In genomic region chr15:8582676-8583075, GRCm38 (mm10) we compare ENCODE assay signal across 24 mouse cellular contexts.
DNase-seq lines count a peak whose midpoint lies in the region; ATAC-seq lines count a peak whose summit lies in the region.
"Had no signal": no experiment of that assay in that cellular context is flagged by ENCODE, and none has a peak within 500 bp of the region (broad histone marks: within the 10 kb centered on the region; RNA-seq: fewer than 3 reads in every experiment).

No protein-coding gene starts in this region.

- no peak overlapping the region for H3K27ac ChIP-seq in hindbrain, embryonic 16.5 days (ENCODE audit: low read depth, low read length)
- H3K27ac ChIP-seq: embryonic facial prominence, embryonic 15.5 days; forebrain, embryonic 10.5 days; heart, embryonic 10.5 days; hindbrain, embryonic 13.5 days; intestine, embryonic 15.5 days had no signal

- DNase-seq in heart, adult 11 months, result peak; percentile 64
- no peak for DNase-seq in heart, adult 18-20 months
- peak; percentile 55 for DNase-seq in cerebellum, adult 11-12 months
- peak; percentile 48 for DNase-seq in cerebellum, adult 9-10 months
- peak; percentile 33 to 50 for DNase-seq in cerebellum, postnatal 25 days
- no peak for DNase-seq in kidney, postnatal 14 days
- no peak for DNase-seq in left cerebral cortex, adult 9 months (ENCODE audit: low spot score in 2 of 2)
- DNase-seq: adrenal gland, postnatal 14 days; embryo, embryonic 11 days; gastrocnemius, postnatal 25 days; heart, postnatal 10 days; heart, postnatal 4 days; kidney, adult 18-20 months had no signal

- 74% methylated on average over 6 of the region's 6 CpGs for WGBS in hindbrain, embryonic 16.5 days

- H3K9ac ChIP-seq in hindbrain, embryonic 16.5 days (ENCODE audit: low read depth, low read length), result no peak overlapping the region
- H3K9ac ChIP-seq: embryonic facial prominence, embryonic 15.5 days; forebrain, embryonic 15.5 days; hindbrain, embryonic 13.5 days; intestine, embryonic 15.5 days had no signal

- H3K4me3 ChIP-seq in hindbrain, embryonic 16.5 days (ENCODE audit: low read length), result no peak overlapping the region
- H3K4me3 ChIP-seq: embryonic facial prominence, embryonic 15.5 days; erythroblast, embryonic 14.5 days; forebrain, embryonic 10.5 days; forebrain, embryonic 15.5 days; heart, embryonic 10.5 days; hindbrain, embryonic 13.5 days; intestine, embryonic 15.5 days had no signal

- H3K27me3 ChIP-seq in hindbrain, embryonic 16.5 days (replicated peaks; ENCODE audit: control insufficient read depth, insufficient read depth, low read length), result no peaks in the 10 kb centered on the region
- H3K27me3 ChIP-seq: CH12.LX; forebrain, embryonic 15.5 days; intestine, embryonic 15.5 days had no signal

- H3K36me3 ChIP-seq in hindbrain, embryonic 16.5 days (ENCODE audit: control insufficient read depth, insufficient read depth, low read length), result no peaks in the 10 kb centered on the region
- H3K36me3 ChIP-seq: embryonic facial prominence, embryonic 15.5 days; forebrain, embryonic 10.5 days; forebrain, embryonic 15.5 days; heart, embryonic 10.5 days; hindbrain, embryonic 13.5 days; intestine, embryonic 15.5 days had no signal

- H3K4me1 ChIP-seq in hindbrain, embryonic 16.5 days (ENCODE audit: control insufficient read depth, insufficient read depth, low read depth, low read length), result no peaks in the 10 kb centered on the region; the same call in 1 of the 2 replicates
- H3K4me1 ChIP-seq: forebrain, embryonic 15.5 days; heart, embryonic 10.5 days; intestine, embryonic 15.5 days had no signal

- H3K9me3 ChIP-seq in hindbrain, embryonic 16.5 days (ENCODE audit: control insufficient read depth, low read length), result no peaks in the 10 kb centered on the region
- H3K9me3 ChIP-seq: embryonic facial prominence, embryonic 15.5 days; forebrain, embryonic 10.5 days; forebrain, embryonic 15.5 days; heart, embryonic 10.5 days; hindbrain, embryonic 13.5 days; intestine, embryonic 15.5 days had no signal

- ATAC-seq in hindbrain, embryonic 16.5 days, result no peak
- ATAC-seq: activated CD4-positive, CD25-positive, alpha-beta regulatory T cell, adult 4 months; intestine, embryonic 15.5 days; Patski had no signal

- H3K4me2 ChIP-seq in hindbrain, embryonic 16.5 days (ENCODE audit: low read length), result no peak overlapping the region
- H3K4me2 ChIP-seq: embryonic facial prominence, embryonic 15.5 days; forebrain, embryonic 15.5 days; hindbrain, embryonic 13.5 days; intestine, embryonic 15.5 days had no signal

Comparison
In these comparisons a context has a peak if more than half of its experiments do, and no peak if none do; other contexts are left out.
1. DNase-seq: peak in heart, adult 11 months (single experiment), cerebellum, adult 11-12 months (single experiment), cerebellum, adult 9-10 months (single experiment) and cerebellum, postnatal 25 days (2 of 2); none in heart, adult 18-20 months (0 of 2), kidney, postnatal 14 days (single experiment) and left cerebral cortex, adult 9 months (0 of 2).